Mouse (Mus musculus): ENCODE data around the gene Clic5. TPM values are rescaled to one million over a fixed set of nuclear protein-coding genes. Genes with fewer than 3 reads are reported as not detected.
"Not testable (repeated sequence)": the region's sequence is repeated elsewhere in the genome, so short reads cannot be mapped to it uniquely, and the experiment has no call there.

The Clic5 gene
- 100 to 1,000 TPM; 161 to 179 (median 171) TPM for total RNA-seq (2022)

- peak; percentile 83 for DNase-seq (ENCODE audit: low spot score)
Measured at GRCm38 (mm10) chr17:44188042-44188768, at the start of gene Clic5. Gene Clic5, plus strand, starts transcription at chr17:44188584.

- DNase-seq (ENCODE audit: low spot score): no peak
Measured at GRCm38 (mm10) chr17:44145806-44146205, 42.6 kb upstream of the Clic5 start.

- no peak for DNase-seq (ENCODE audit: low spot score)
Measured at GRCm38 (mm10) chr17:44148109-44148846, 40.1 kb upstream of the Clic5 start.

- DNase-seq (ENCODE audit: low spot score): peak; percentile 49
Measured at GRCm38 (mm10) chr17:44151130-44151529, 37.3 kb upstream of the Clic5 start.

- no peak for DNase-seq (ENCODE audit: low spot score)
Measured at GRCm38 (mm10) chr17:44151889-44152288, 36.5 kb upstream of the Clic5 start.

- DNase-seq (ENCODE audit: low spot score): no peak
Measured at GRCm38 (mm10) chr17:44153871-44154270, 34.5 kb upstream of the Clic5 start.

GRCm38 (mm10) chr17:44155204-44155603 is 33.2 kb upstream of the Clic5 start:
- DNase-seq (ENCODE audit: low spot score): no peak

- DNase-seq (ENCODE audit: low spot score): no peak
Measured at GRCm38 (mm10) chr17:44158186-44158585, 30.2 kb upstream of the Clic5 start.

- DNase-seq (ENCODE audit: low spot score): no peak
Measured at GRCm38 (mm10) chr17:44160449-44160848, 27.9 kb upstream of the Clic5 start.

GRCm38 (mm10) chr17:44162514-44162913 is 25.9 kb upstream of the Clic5 start:
- DNase-seq (ENCODE audit: low spot score): no peak

GRCm38 (mm10) chr17:44162935-44163334 is 25.4 kb upstream of the Clic5 start:
- DNase-seq (ENCODE audit: low spot score): no peak

GRCm38 (mm10) chr17:44165730-44166347 is 22.5 kb upstream of the Clic5 start:
- DNase-seq (ENCODE audit: low spot score): no peak

GRCm38 (mm10) chr17:44169676-44170075 is 18.7 kb upstream of the Clic5 start:
- DNase-seq (ENCODE audit: low spot score): no peak

- no peak for DNase-seq (ENCODE audit: low spot score)
Measured at GRCm38 (mm10) chr17:44170316-44170715, 18.1 kb upstream of the Clic5 start.

- no peak for DNase-seq (ENCODE audit: low spot score)
Measured at GRCm38 (mm10) chr17:44171930-44172329, 16.5 kb upstream of the Clic5 start.

- no peak for DNase-seq (ENCODE audit: low spot score)
Measured at GRCm38 (mm10) chr17:44173341-44173740, 15.0 kb upstream of the Clic5 start.

- DNase-seq (ENCODE audit: low spot score): no peak
Measured at GRCm38 (mm10) chr17:44177291-44177690, 11.1 kb upstream of the Clic5 start.

- no peak for DNase-seq (ENCODE audit: low spot score)
Measured at GRCm38 (mm10) chr17:44181346-44181745, 7.0 kb upstream of the Clic5 start.

GRCm38 (mm10) chr17:44186871-44187270 is 1.5 kb upstream of the Clic5 start:
- DNase-seq (ENCODE audit: low spot score): no peak

GRCm38 (mm10) chr17:44187537-44187936 is 847 bp upstream of the Clic5 start:
- DNase-seq (ENCODE audit: low spot score): not testable (repeated sequence)

GRCm38 (mm10) chr17:44188769-44189145 is 373 bp downstream of the Clic5 start:
- no peak for DNase-seq (ENCODE audit: low spot score)

- DNase-seq (ENCODE audit: low spot score): peak; percentile 64
Measured at GRCm38 (mm10) chr17:44189696-44190095, 1.3 kb downstream of the Clic5 start.

GRCm38 (mm10) chr17:44190246-44190645 is 1.9 kb downstream of the Clic5 start:
- DNase-seq (ENCODE audit: low spot score): no peak
